Mouse (Mus musculus): Measurements from ENCODE around the gene Tmcc3. TPM values are rescaled to one million over a fixed set of nuclear protein-coding genes. Genes with fewer than 3 reads are reported as not detected.

The Tmcc3 gene
- total RNA-seq, 1 experiment, result 7.0 TPM

GRCm38 (mm10) chr10:94572772-94573171 is 261.0 kb downstream of the Tmcc3 start:
- DNase-seq (ENCODE audit: low read depth, low spot score), result no peak
- no peak overlapping the region for H3K9ac ChIP-seq (ENCODE audit: insufficient read depth, low read depth, low read length, poor library complexity, severe bottlenecking)
- H3K4me1 ChIP-seq (ENCODE audit: control insufficient read depth in 2 of 2, insufficient read depth in 2 of 2, low read length in 2 of 2, poor library complexity in 1 of 2), result peaks cover 0 to 4% of the 10 kb centered on the region in 2 experiments; a peak in 1 of 4 replicates
- TF ChIP-seq CHD2 (IDR thresholded peaks at IDR 0.05; ENCODE audit: low read depth, low read length) (no peak), HCFC1 (IDR thresholded peaks at IDR 0.05; ENCODE audit: borderline replicate concordance, insufficient read depth, low read length) (no peak), MAFK (IDR thresholded peaks at IDR 0.05; ENCODE audit: insufficient read depth, low read depth, low read length) (no peak), ZC3H11A (IDR thresholded peaks at IDR 0.05; ENCODE audit: borderline replicate concordance, low read depth, low read length) (no peak), ZNF384 (IDR thresholded peaks at IDR 0.05; ENCODE audit: low read depth, low read length) (no peak)
- H3K27ac ChIP-seq (ENCODE audit: insufficient read depth, low read depth, low read length, poor library complexity, severe bottlenecking), result no peak overlapping the region
- H3K4me3 ChIP-seq (ENCODE audit: insufficient read depth in 1 of 2, low read depth in 1 of 2, low read length in 2 of 2, poor library complexity in 1 of 2, severe bottlenecking in 1 of 2), result no peak overlapping the region
- H3K9me3 ChIP-seq (ENCODE audit: control insufficient read depth, insufficient read depth, low read depth, low read length), result no peaks in the 10 kb centered on the region
- in situ Hi-C loops (cut with MboI; ENCODE audit: low sequenced_read_pairs in 2 of 2, unreplicated experiment in 2 of 2), result no loop called here
- no peaks in the 10 kb centered on the region for H3K36me3 ChIP-seq (ENCODE audit: control insufficient read depth, insufficient read depth, low read length, poor library complexity, severe bottlenecking)

- in situ Hi-C loops (cut with MboI; ENCODE audit: low sequenced_read_pairs in 2 of 2, unreplicated experiment in 2 of 2), result no loop called here
- Histone ChIP-seq H3K4me3 (ENCODE audit: insufficient read depth in 1 of 2, low read depth in 1 of 2, low read length in 2 of 2, poor library complexity in 1 of 2, severe bottlenecking in 1 of 2) (no peak overlapping the region), H3K27ac (ENCODE audit: insufficient read depth, low read depth, low read length, poor library complexity, severe bottlenecking) (no peak overlapping the region)
These were observed 262.9 kb downstream of the Tmcc3 start for GRCm38 (mm10) chr10:94574451-94575333.

GRCm38 (mm10) chr10:94575958-94576357 is 264.2 kb downstream of the Tmcc3 start:
- no peaks in the 10 kb centered on the region for H3K9me3 ChIP-seq (ENCODE audit: control insufficient read depth, insufficient read depth, low read depth, low read length)
- no peak overlapping the region for H3K9ac ChIP-seq (ENCODE audit: insufficient read depth, low read depth, low read length, poor library complexity, severe bottlenecking)
- TF ChIP-seq ZNF384 (IDR thresholded peaks at IDR 0.05; ENCODE audit: low read depth, low read length) (no peak), HCFC1 (IDR thresholded peaks at IDR 0.05; ENCODE audit: borderline replicate concordance, insufficient read depth, low read length) (no peak), CHD2 (IDR thresholded peaks at IDR 0.05; ENCODE audit: low read depth, low read length) (no peak), MAFK (IDR thresholded peaks at IDR 0.05; ENCODE audit: insufficient read depth, low read depth, low read length) (no peak), ZC3H11A (IDR thresholded peaks at IDR 0.05; ENCODE audit: borderline replicate concordance, low read depth, low read length) (no peak)
- in situ Hi-C loops (cut with MboI; ENCODE audit: low sequenced_read_pairs in 2 of 2, unreplicated experiment in 2 of 2), result no loop called here
- no peak for DNase-seq (ENCODE audit: low read depth, low spot score)
- H3K27ac ChIP-seq (ENCODE audit: insufficient read depth, low read depth, low read length, poor library complexity, severe bottlenecking), result no peak overlapping the region
- peaks cover 0 to 4% of the 10 kb centered on the region in 2 experiments; a peak in 1 of 4 replicates for H3K4me1 ChIP-seq (ENCODE audit: control insufficient read depth in 2 of 2, insufficient read depth in 2 of 2, low read length in 2 of 2, poor library complexity in 1 of 2)
- no peak overlapping the region for H3K4me3 ChIP-seq (ENCODE audit: insufficient read depth in 1 of 2, low read depth in 1 of 2, low read length in 2 of 2, poor library complexity in 1 of 2, severe bottlenecking in 1 of 2)
- no peaks in the 10 kb centered on the region; the same call in 1 of the 2 replicates for H3K36me3 ChIP-seq (ENCODE audit: control insufficient read depth, insufficient read depth, low read length, poor library complexity, severe bottlenecking)

More at GRCm38 (mm10) chr10:94574451-94575333, 262.9 kb downstream of the Tmcc3 start:
- Histone ChIP-seq H3K9ac (ENCODE audit: insufficient read depth, low read depth, low read length, poor library complexity, severe bottlenecking) (no peak overlapping the region), H3K4me1 (ENCODE audit: control insufficient read depth in 2 of 2, insufficient read depth in 2 of 2, low read length in 2 of 2, poor library complexity in 1 of 2) (peaks cover 0 to 4% of the 10 kb centered on the region in 2 experiments; a peak in 1 of 4 replicates), H3K36me3 (ENCODE audit: control insufficient read depth, insufficient read depth, low read length, poor library complexity, severe bottlenecking) (no peaks in the 10 kb centered on the region), H3K9me3 (ENCODE audit: control insufficient read depth, insufficient read depth, low read depth, low read length) (no peaks in the 10 kb centered on the region)
- DNase-seq (ENCODE audit: low read depth, low spot score), result no peak
- no peak for TF ChIP-seq CHD2 (IDR thresholded peaks at IDR 0.05; ENCODE audit: low read depth, low read length)
- TF ChIP-seq MAFK (IDR thresholded peaks at IDR 0.05; ENCODE audit: insufficient read depth, low read depth, low read length), result no peak
- no peak for TF ChIP-seq HCFC1 (IDR thresholded peaks at IDR 0.05; ENCODE audit: borderline replicate concordance, insufficient read depth, low read length)
- TF ChIP-seq ZC3H11A (IDR thresholded peaks at IDR 0.05; ENCODE audit: borderline replicate concordance, low read depth, low read length), result no peak
- TF ChIP-seq ZNF384 (IDR thresholded peaks at IDR 0.05; ENCODE audit: low read depth, low read length), result no peak

- Histone ChIP-seq H3K4me3 (ENCODE audit: insufficient read depth in 1 of 2, low read depth in 1 of 2, low read length in 2 of 2, poor library complexity in 1 of 2, severe bottlenecking in 1 of 2) (no peak overlapping the region), H3K9me3 (ENCODE audit: control insufficient read depth, insufficient read depth, low read depth, low read length) (no peaks in the 10 kb centered on the region), H3K9ac (ENCODE audit: insufficient read depth, low read depth, low read length, poor library complexity, severe bottlenecking) (no peak overlapping the region), H3K36me3 (ENCODE audit: control insufficient read depth, insufficient read depth, low read length, poor library complexity, severe bottlenecking) (no peaks in the 10 kb centered on the region; the same call in 1 of the 2 replicates), H3K27ac (ENCODE audit: insufficient read depth, low read depth, low read length, poor library complexity, severe bottlenecking) (no peak overlapping the region), H3K4me1 (ENCODE audit: control insufficient read depth in 2 of 2, insufficient read depth in 2 of 2, low read length in 2 of 2, poor library complexity in 1 of 2) (peaks cover 0 to 2% of the 10 kb centered on the region in 2 experiments; a peak in 1 of 4 replicates)
- no peak for DNase-seq (ENCODE audit: low read depth, low spot score)
- TF ChIP-seq MAFK (IDR thresholded peaks at IDR 0.05; ENCODE audit: insufficient read depth, low read depth, low read length), result no peak
- no peak for TF ChIP-seq ZNF384 (IDR thresholded peaks at IDR 0.05; ENCODE audit: low read depth, low read length)
- TF ChIP-seq HCFC1 (IDR thresholded peaks at IDR 0.05; ENCODE audit: borderline replicate concordance, insufficient read depth, low read length), result no peak
- TF ChIP-seq CHD2 (IDR thresholded peaks at IDR 0.05; ENCODE audit: low read depth, low read length), result no peak
- no peak for TF ChIP-seq ZC3H11A (IDR thresholded peaks at IDR 0.05; ENCODE audit: borderline replicate concordance, low read depth, low read length)
- in situ Hi-C loops (cut with MboI; ENCODE audit: low sequenced_read_pairs in 2 of 2, unreplicated experiment in 2 of 2), result no loop called here
These were observed 267.1 kb downstream of the Tmcc3 start for GRCm38 (mm10) chr10:94578870-94579269.
